Mouse (Mus musculus) hindbrain, embryonic 12.5 days (tissue): Measurements from ENCODE around the gene Tfcp2. TPM values are rescaled to one million over a fixed set of nuclear protein-coding genes. Genes with fewer than 3 reads are reported as not detected.
"Not testable (repeated sequence)": the region's sequence is repeated elsewhere in the genome, so short reads cannot be mapped to it uniquely, and the experiment has no call there.

Source experiments
- ATAC-seq: fragments of 200-750 bp; cut with Nextera tagmentation; 2 replicates; pipeline ENCODE4 v1.8.0; 2017; ENCODE audit warnings: moderate TSS enrichment; ENCODE audit not compliant: low FRiP score
- H3K27ac ChIP-seq: fragments of 300-500 bp; sonication (generic); 2 replicates; pipeline ENCODE4 v1.5.1; 2016; ENCODE audit warnings: mild to moderate bottlenecking
- H3K27me3 ChIP-seq: fragments of 300-500 bp; sonication (generic); 2 replicates; pipeline ENCODE4 v1.6.1; 2016; ENCODE audit warnings: mild to moderate bottlenecking
- H3K36me3 ChIP-seq: fragments of 300-500 bp; sonication (generic); 2 replicates; pipeline ENCODE4 v1.6.1; 2016; ENCODE audit warnings: mild to moderate bottlenecking
- H3K4me1 ChIP-seq: fragments of 300-500 bp; sonication (generic); 2 replicates; pipeline ENCODE4 v1.6.1; 2016
- H3K4me2 ChIP-seq: fragments of 300-500 bp; sonication (generic); replicated peaks from 2 replicates; pipeline ENCODE4 v1.6.1; 2016; ENCODE audit warnings: mild to moderate bottlenecking
- H3K4me3 ChIP-seq: fragments of 300-500 bp; sonication (generic); 2 replicates; pipeline ENCODE4 v1.5.1; 2016; ENCODE audit warnings: mild to moderate bottlenecking
- H3K9ac ChIP-seq: fragments of 300-500 bp; sonication (generic); 2 replicates; pipeline ENCODE4 v1.6.1; 2016; ENCODE audit warnings: mild to moderate bottlenecking, moderate library complexity
- H3K9me3 ChIP-seq: fragments of 300-500 bp; sonication (generic); replicated peaks from 2 replicates; pipeline ENCODE4 v1.6.1; 2016; ENCODE audit warnings: mild to moderate bottlenecking
- WGBS: fragments of 180-500 bp; shearing (Covaris S2); methylation state at CpG from one replicate; pipeline ENCODE4 v1.1.7; 2016; 5-methylcytosine and 5-hydroxymethylcytosine counted together
- polyA plus RNA-seq: library from polyadenylated mRNA; unstranded; fragments of >200 nt; fragmentation: Nextera tagmentation; extraction: Ambion mirVana; gene quantifications from 2 replicates; pipeline ENCODE4 v1.2.1, GENCODE M21; 2016

The Tfcp2 gene
- polyA plus RNA-seq, 1 experiment from 2014 or later, result 42.9 TPM

DNA sequence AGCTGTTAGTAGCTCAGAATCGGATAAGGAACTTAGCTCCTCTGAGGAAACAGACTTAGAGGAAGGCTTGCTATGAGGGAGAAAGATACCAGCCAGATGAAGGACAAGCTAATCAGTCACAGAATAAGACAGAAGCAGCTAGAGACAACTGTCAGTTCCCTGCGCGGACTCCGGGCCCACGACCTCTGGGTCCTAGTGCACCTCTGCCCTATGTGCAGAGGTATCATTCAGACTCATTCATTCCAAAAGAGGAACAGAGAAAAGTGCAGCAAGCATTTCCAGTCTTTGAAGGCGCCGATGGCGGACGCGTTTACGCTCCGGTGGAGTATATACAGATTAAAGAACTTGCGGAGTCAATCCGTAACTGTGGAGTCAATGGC lies 8.2 kb downstream of the Tfcp2 start:
- 97% methylated on average over 14 of the region's 14 CpGs for WGBS
- ATAC-seq, H3K27me3 ChIP-seq, H3K27ac ChIP-seq, H3K4me2 ChIP-seq, H3K4me1 ChIP-seq, H3K4me3 ChIP-seq, H3K9ac ChIP-seq, H3K9me3 ChIP-seq: not testable (repeated sequence)
- peaks cover 42% of the 10 kb centered on the region for H3K36me3 ChIP-seq

DNA sequence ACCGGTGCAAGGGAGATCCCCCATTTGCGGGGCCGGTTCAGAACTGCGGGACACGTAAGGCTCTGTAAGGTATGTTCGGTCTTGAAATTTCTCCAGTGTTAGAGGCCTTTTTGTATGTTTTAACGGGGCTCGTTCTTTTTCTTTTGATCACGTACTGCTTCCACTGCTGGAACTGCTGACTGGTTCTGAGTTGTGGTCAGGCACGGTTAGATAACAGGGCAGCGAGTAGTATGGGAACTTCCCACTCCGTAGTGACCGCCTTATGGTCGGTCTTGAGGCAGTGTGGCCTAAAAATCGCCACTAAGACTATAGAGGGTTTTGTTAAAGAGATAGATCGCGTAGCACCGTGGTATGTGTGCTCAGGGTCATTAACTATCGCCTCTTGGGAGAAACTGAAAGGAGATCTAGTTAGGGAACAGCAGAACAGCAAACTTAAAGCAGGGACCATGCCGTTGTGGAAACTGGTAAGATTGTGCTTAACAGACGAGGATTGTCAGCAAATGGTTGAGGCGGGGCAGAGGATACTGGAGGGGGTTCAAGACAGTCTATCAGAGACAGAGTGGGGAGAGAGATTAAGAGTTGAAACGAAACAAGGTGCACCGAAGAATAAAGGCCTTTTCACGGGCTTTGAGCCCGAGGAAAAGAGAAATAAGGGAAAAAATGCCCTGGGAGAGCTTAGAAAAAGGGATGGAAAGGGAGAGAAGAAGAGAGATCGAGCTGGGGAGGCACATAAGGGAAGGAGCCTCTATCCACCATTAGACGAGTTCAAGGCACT lies 8.7 kb downstream of the Tfcp2 start:
- ATAC-seq, H3K4me1 ChIP-seq: not testable (repeated sequence)

DNA sequence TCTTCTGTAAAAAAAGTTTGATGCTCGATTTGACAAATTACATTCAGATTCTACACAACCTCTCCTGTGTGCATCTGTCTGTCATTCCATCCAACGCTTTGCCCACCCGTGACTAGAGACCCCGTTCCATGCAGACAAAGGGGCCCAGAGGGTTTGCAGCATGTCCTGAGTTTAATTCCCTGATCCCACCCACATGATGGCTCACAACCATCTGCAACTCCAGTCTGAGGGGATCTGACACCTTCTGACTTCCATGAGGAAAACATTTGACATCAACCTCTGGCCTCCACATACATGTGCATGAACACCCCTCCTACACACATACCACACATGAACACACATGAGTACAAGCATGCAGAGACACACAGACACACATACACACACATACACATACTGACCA lies 10.4 kb downstream of the Tfcp2 start:
- H3K27me3 ChIP-seq, result no peaks in the 10 kb centered on the region
- H3K9ac ChIP-seq, result no peak overlapping the region

More for the DNA sequence above, 8.7 kb downstream of the Tfcp2 start:
- not testable (repeated sequence) for H3K9me3 ChIP-seq, H3K27me3 ChIP-seq, H3K27ac ChIP-seq, H3K4me3 ChIP-seq, H3K9ac ChIP-seq, H3K4me2 ChIP-seq
- peaks cover 36% of the 10 kb centered on the region for H3K36me3 ChIP-seq
- 96% methylated on average over 28 of the region's 28 CpGs for WGBS

GRCm38 (mm10) chr15:100541001-100541400 lies 10.8 kb downstream of the Tfcp2 start:
- not testable (repeated sequence) for H3K27ac ChIP-seq, H3K4me1 ChIP-seq, ATAC-seq, H3K9ac ChIP-seq, H3K27me3 ChIP-seq, H3K4me2 ChIP-seq, H3K4me3 ChIP-seq, H3K9me3 ChIP-seq
- 100% methylated on average over 1 of the region's 1 CpGs for WGBS
- H3K36me3 ChIP-seq, result peaks cover 37% of the 10 kb centered on the region

More for the DNA sequence above, 10.4 kb downstream of the Tfcp2 start:
- H3K27ac ChIP-seq, result no peak overlapping the region
- whole genome bisulfite sequencing, result 90% methylated on average over 4 of the region's 4 CpGs
- H3K4me2 ChIP-seq, result no peak overlapping the region
- H3K4me1 ChIP-seq, result no peaks in the 10 kb centered on the region
- no peak for ATAC-seq
- H3K4me3 ChIP-seq, result no peak overlapping the region
- 0 out of 2 replicates have a peak, but pooled peaks cover 7% of the 10 kb centered on the region for H3K9me3 ChIP-seq
- H3K36me3 ChIP-seq, result peaks cover 33% of the 10 kb centered on the region

GRCm38 (mm10) chr15:100539411-100539810 lies 12.4 kb downstream of the Tfcp2 start:
- H3K27me3 ChIP-seq, result no peaks in the 10 kb centered on the region
- WGBS, result 93% methylated on average over 9 of the region's 9 CpGs
- no peaks in the 10 kb centered on the region for H3K4me1 ChIP-seq
- no peak overlapping the region for H3K27ac ChIP-seq
- no peak overlapping the region for H3K4me3 ChIP-seq
- no peak for ATAC-seq
- H3K9me3 ChIP-seq, result no peaks in the 10 kb centered on the region
- no peak overlapping the region for H3K9ac ChIP-seq
- H3K4me2 ChIP-seq, result no peak overlapping the region
- peaks cover 47% of the 10 kb centered on the region for H3K36me3 ChIP-seq

DNA sequence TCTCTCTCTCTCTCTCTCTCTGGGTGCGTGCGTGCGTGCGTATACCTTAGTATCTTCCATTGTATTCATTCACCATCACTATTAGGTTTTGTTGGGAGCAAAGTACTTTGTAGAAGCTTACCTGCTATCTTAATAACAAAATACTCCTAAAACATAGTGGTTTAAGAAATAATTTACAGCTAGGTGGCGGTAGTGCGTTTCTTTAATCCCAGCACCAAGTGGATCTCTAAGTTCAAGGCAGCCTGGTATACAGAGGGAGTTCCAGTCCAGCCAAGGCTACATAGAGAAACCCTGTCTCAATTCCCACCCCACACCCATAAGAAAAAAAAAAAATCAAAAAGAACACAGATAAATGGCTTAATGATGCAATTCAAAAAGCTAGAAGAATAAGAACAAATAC lies 13.9 kb downstream of the Tfcp2 start:
- 89% methylated on average over 6 of the region's 6 CpGs for WGBS
- ATAC-seq, result no peak
- Histone ChIP-seq H3K9me3 (no peaks in the 10 kb centered on the region), H3K4me1 (no peaks in the 10 kb centered on the region), H3K9ac (no peak overlapping the region), H3K27ac (no peak overlapping the region), H3K4me2 (no peak overlapping the region), H3K27me3 (no peaks in the 10 kb centered on the region), H3K36me3 (peaks cover 39% of the 10 kb centered on the region), H3K4me3 (no peak overlapping the region)

- no peak for ATAC-seq
- Histone ChIP-seq H3K27ac (no peak overlapping the region), H3K27me3 (no peaks in the 10 kb centered on the region), H3K4me1 (no peaks in the 10 kb centered on the region), H3K4me2 (no peak overlapping the region), H3K9me3 (no peaks in the 10 kb centered on the region), H3K4me3 (no peak overlapping the region), H3K9ac (no peak overlapping the region), H3K36me3 (peaks cover 19% of the 10 kb centered on the region)
- WGBS, result 86% methylated on average over 5 of the region's 5 CpGs
These were observed 23.9 kb downstream of the Tfcp2 start for GRCm38 (mm10) chr15:100527900-100528299.

DNA sequence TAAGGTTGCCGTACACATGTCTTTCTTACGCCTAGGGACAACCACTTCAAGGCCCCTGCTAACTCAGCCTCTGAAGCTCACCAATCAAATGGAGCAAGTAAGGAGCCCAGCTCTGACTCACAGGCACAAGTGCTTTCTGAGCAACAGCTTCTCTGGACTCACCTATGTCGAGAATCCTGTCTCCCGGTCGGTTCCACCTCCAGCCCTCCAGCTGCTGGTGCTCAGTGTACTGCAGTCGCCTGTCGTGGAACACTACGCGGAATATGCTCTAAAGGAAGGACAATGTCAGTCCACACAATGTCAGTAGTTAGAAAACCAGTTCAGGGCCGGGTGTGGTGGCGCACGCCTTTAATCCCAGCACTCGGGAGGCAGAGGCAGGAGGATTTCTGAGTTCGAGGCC lies 26.4 kb downstream of the Tfcp2 start:
- H3K9me3 ChIP-seq, result no peaks in the 10 kb centered on the region
- no peak overlapping the region for H3K4me2 ChIP-seq
- H3K9ac ChIP-seq, result no peak overlapping the region
- H3K36me3 ChIP-seq, result peaks cover 32% of the 10 kb centered on the region
- H3K27me3 ChIP-seq, result no peaks in the 10 kb centered on the region
- no peaks in the 10 kb centered on the region for H3K4me1 ChIP-seq
- 93% methylated on average over 14 of the region's 14 CpGs for WGBS
- H3K27ac ChIP-seq, result no peak overlapping the region
- H3K4me3 ChIP-seq, result no peak overlapping the region
- ATAC-seq, result no peak

DNA sequence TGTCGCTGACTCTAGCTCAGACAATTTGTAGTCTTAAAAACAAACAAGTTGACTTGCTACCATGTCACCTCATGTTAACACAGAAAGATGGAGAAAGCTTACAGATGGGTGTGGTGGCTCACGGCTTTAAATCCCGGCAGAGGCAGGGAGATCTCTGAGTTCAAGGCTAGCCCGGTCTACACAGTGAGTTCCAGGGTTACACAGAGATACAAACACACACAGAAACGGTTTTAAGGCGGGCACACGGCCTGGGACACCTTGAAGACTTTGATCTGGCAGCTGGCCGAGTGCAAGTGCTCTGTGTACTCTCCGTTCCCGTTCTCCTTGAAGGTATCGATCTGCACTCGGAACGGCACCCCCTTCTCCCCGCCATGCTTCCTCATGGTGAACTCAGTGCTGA lies 31.5 kb downstream of the Tfcp2 start:
- Histone ChIP-seq H3K9ac (no peak overlapping the region), H3K9me3 (no peaks in the 10 kb centered on the region), H3K4me1 (no peaks in the 10 kb centered on the region), H3K4me2 (no peak overlapping the region), H3K27me3 (no peaks in the 10 kb centered on the region), H3K4me3 (no peak overlapping the region), H3K27ac (no peak overlapping the region), H3K36me3 (peaks cover 62% of the 10 kb centered on the region)
- WGBS, result 95% methylated on average over 14 of the region's 14 CpGs
- ATAC-seq, result no peak

GRCm38 (mm10) chr15:100515121-100515520 lies 36.7 kb downstream of the Tfcp2 start:
- ATAC-seq, result no peak
- peaks cover 80% of the 10 kb centered on the region for H3K36me3 ChIP-seq
- H3K4me3 ChIP-seq, result no peak overlapping the region
- no peaks in the 10 kb centered on the region for H3K9me3 ChIP-seq
- no peaks in the 10 kb centered on the region for H3K4me1 ChIP-seq
- no peak overlapping the region for H3K9ac ChIP-seq
- no peak overlapping the region for H3K4me2 ChIP-seq
- no peaks in the 10 kb centered on the region for H3K27me3 ChIP-seq
- no peak overlapping the region for H3K27ac ChIP-seq
- 88% methylated on average over 2 of the region's 2 CpGs for WGBS

DNA sequence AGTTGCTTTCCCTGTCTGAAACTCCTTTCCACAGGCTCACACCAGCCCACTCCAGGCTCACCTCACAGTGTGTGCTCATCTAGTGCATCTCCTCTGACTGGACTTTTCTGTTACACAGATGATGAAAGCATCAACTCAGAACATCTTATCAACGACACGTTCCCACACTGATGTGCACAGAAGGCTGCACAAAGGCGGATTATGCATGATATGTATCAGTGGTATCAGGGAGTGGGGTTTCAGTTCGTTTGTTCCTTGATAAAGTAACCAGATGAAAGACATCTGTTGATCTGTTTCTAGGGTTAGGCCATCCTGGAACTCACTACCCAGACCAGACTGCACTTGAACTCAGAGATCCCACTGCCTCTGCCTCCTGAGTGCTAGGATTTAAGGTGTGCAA lies 38.4 kb downstream of the Tfcp2 start:
- H3K36me3 ChIP-seq, result peaks cover 75% of the 10 kb centered on the region
- H3K4me3 ChIP-seq, result no peak overlapping the region

GRCm38 (mm10) chr15:100510072-100510471 lies 41.7 kb downstream of the Tfcp2 start:
- no peak overlapping the region for H3K4me3 ChIP-seq
- no peaks in the 10 kb centered on the region for H3K4me1 ChIP-seq
- no peak for ATAC-seq
- H3K27ac ChIP-seq, result no peak overlapping the region
- WGBS, result 88% methylated on average over 11 of the region's 11 CpGs
- peaks cover 80% of the 10 kb centered on the region for H3K36me3 ChIP-seq
- no peaks in the 10 kb centered on the region for H3K9me3 ChIP-seq
- no peak overlapping the region for H3K9ac ChIP-seq
- H3K27me3 ChIP-seq, result no peaks in the 10 kb centered on the region
- no peak overlapping the region for H3K4me2 ChIP-seq

More for the DNA sequence above, 38.4 kb downstream of the Tfcp2 start:
- Histone ChIP-seq H3K9me3 (no peaks in the 10 kb centered on the region), H3K4me1 (no peaks in the 10 kb centered on the region), H3K27me3 (no peaks in the 10 kb centered on the region), H3K9ac (no peak overlapping the region), H3K4me2 (no peak overlapping the region), H3K27ac (no peak overlapping the region)
- WGBS, result 89% methylated on average over 4 of the region's 4 CpGs
- ATAC-seq, result no peak

DNA sequence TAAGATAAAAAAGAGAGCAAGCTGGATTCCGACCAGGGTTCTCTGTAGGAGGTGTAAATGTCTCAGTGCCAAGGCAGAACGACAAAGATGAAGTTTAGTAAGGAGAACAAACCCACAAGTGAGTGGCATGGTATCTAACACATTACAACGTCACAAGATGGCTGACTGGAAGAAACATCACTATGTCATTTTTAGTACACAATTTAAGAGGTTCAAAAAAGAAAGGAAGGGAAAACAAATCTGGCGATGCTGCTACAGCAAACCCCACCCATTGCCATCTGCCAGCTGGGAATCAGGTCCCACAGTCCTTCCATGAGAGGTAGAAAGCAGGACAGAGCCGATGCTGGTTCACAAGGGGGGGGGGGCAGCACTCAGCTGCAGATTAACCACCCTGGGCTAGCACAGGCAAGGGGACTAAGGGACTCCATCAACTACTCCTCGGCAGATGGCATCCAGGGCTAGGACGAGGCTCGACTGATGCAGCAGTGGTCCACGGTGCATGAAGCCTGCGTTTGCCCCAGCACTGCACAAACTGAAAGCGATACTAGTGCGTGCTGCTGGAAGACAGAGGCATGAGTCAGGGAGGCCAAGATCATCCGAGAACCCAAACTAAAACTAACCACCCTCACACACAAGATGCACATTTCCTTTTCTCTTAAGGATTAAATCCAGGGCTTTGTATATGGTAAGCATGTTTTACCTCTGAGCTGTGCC lies 43.2 kb downstream of the Tfcp2 start:
- Histone ChIP-seq H3K4me1 (no peaks in the 10 kb centered on the region), H3K4me3 (no peak overlapping the region), H3K36me3 (peaks cover 83% of the 10 kb centered on the region), H3K4me2 (no peak overlapping the region), H3K27me3 (no peaks in the 10 kb centered on the region), H3K9ac (no peak overlapping the region), H3K27ac (no peak overlapping the region), H3K9me3 (no peaks in the 10 kb centered on the region)
- ATAC-seq, result no peak
- WGBS, result 92% methylated on average over 13 of the region's 13 CpGs
